Mouse (Mus musculus) embryonic facial prominence, embryonic 10.5 days (tissue): ENCODE measurements around the gene Elovl5. TPM values are rescaled to one million over a fixed set of nuclear protein-coding genes. Genes with fewer than 3 reads are reported as not detected.

Experiments used
- polyA plus RNA-seq: library from polyadenylated mRNA; unstranded; fragments of >200 nt; fragmentation: Nextera tagmentation; extraction: Ambion mirVana; gene quantifications from 2 replicates; pipeline ENCODE4 v1.2.1, GENCODE M21; 2016

Elovl5 gene
- polyA plus RNA-seq, 1 experiment from 2014 or later, result 90.4 TPM

Other genes starting within 250 kb of the Elovl5 start
- gene Gclc, start 162.8 kb upstream of the Elovl5 start, polyA plus RNA-seq, result 14.5 and 17.5 TPM in 2 replicates
- gene Gcm1, start 134.6 kb downstream of the Elovl5 start, polyA plus RNA-seq, result 0.09 TPM in 1 of 2 replicates, not detected in the other
- gene Fbxo9, start 191.7 kb downstream of the Elovl5 start, polyA plus RNA-seq, result 22.9 and 24.7 TPM in 2 replicates
- gene Ick, start 191.8 kb downstream of the Elovl5 start, polyA plus RNA-seq, result 38.1 and 40.6 TPM in 2 replicates